Mouse (Mus musculus) liver, adult 2 months (tissue): ENCODE results near the gene Prima1. TPM values are rescaled to one million over a fixed set of nuclear protein-coding genes. Genes with fewer than 3 reads are reported as not detected.
A peak's percentile ranks its signal among the peaks of the same experiment; 100 is the strongest.

ENCODE experiments used
- DNase-seq: peaks from one replicate; pipeline ENCODE4 v3.0.0-alpha.2; 2011; ENCODE audit warnings: low read depth, low spot score; ENCODE audit errors: extremely low read depth
- H3K27ac ChIP-seq: fragments of 200-500 bp; replicated peaks from 2 replicates; pipeline ENCODE4 v1.5.1; 2012; ENCODE audit warnings: low read depth, mild to moderate bottlenecking, control low read depth, inconsistent platforms, low read length; ENCODE audit not compliant: insufficient read depth
- H3K27me3 ChIP-seq: fragments of 200-500 bp; 2 replicates; pipeline ENCODE4 v1.6.1; 2012; ENCODE audit warnings: mild to moderate bottlenecking, moderate library complexity, low read length, inconsistent platforms; ENCODE audit not compliant: control insufficient read depth, insufficient read depth
- H3K36me3 ChIP-seq: fragments of 200-500 bp; 2 replicates; pipeline ENCODE4 v1.6.1; 2012; ENCODE audit warnings: low read length, inconsistent platforms; ENCODE audit not compliant: control insufficient read depth, insufficient read depth
- H3K4me1 ChIP-seq: fragments of 200-500 bp; 2 replicates; pipeline ENCODE4 v1.6.1; 2011; ENCODE audit warnings: low read length; ENCODE audit not compliant: control insufficient read depth, insufficient read depth
- H3K4me3 ChIP-seq: fragments of 200-500 bp; 2 replicates; pipeline ENCODE4 v1.5.1; 2011; ENCODE audit warnings: low read depth, mild to moderate bottlenecking, control low read depth, low read length, moderate library complexity; ENCODE audit not compliant: insufficient read depth
- H3K79me2 ChIP-seq: fragments of 200-500 bp; 2 replicates; pipeline ENCODE4 v1.6.1; 2012; ENCODE audit warnings: inconsistent platforms, mild to moderate bottlenecking, low read length, moderate library complexity; ENCODE audit not compliant: control insufficient read depth, insufficient read depth
- H3K9ac ChIP-seq: fragments of 200-500 bp; 2 replicates; pipeline ENCODE4 v1.6.1; 2012; ENCODE audit warnings: low read depth, mild to moderate bottlenecking, control low read depth, inconsistent platforms, low read length
- CTCF ChIP-seq: fragments of 200-500 bp; IDR thresholded peaks from 2 replicates; pipeline ENCODE4 v1.5.1; 2011; ENCODE audit warnings: low read depth, low read length, control low read depth
- POLR2A ChIP-seq: fragments of 200-500 bp; IDR thresholded peaks from 2 replicates; pipeline ENCODE4 v1.6.1; 2011; ENCODE audit warnings: low read length, control low read depth; ENCODE audit not compliant: insufficient read depth; ENCODE audit errors: extremely low read depth
- whole genome bisulfite sequencing: fragments of 180-500 bp; shearing (Covaris S2); methylation state at CpG from one replicate; pipeline ENCODE4 v1.1.7; 2018; 5-methylcytosine and 5-hydroxymethylcytosine counted together
- polyA plus RNA-seq: library from polyadenylated mRNA; depleted of rRNA; stranded (reverse); fragments of >200 nt; gene quantifications from 2 replicates; pipeline ENCODE4 v1.2.3, GENCODE M21; 2012
- total RNA-seq: library from RNA; depleted of rRNA; stranded (reverse); fragments of >200 nt; gene quantifications from 2 replicates; pipeline ENCODE4 v1.2.3, GENCODE M21; 2014

Prima1 gene
- total and polyA plus RNA-seq, 2 experiments = not detected

- Histone ChIP-seq H3K4me3 (no peak overlapping the region), H3K4me1 (no peaks in the 10 kb centered on the region), H3K27me3 (no peaks in the 10 kb centered on the region), H3K9ac (no peak overlapping the region), H3K36me3 (no peaks in the 10 kb centered on the region), H3K27ac (no peak overlapping the region), H3K79me2 (no peaks in the 10 kb centered on the region)
- 44% methylated on average over 7 of the region's 7 CpGs for WGBS
- no peak for TF ChIP-seq POLR2A
- TF ChIP-seq CTCF = no peak
- no peak for DNase-seq
Observed at GRCm38 (mm10) chr12:103183057-103183456, 58.9 kb downstream of the Prima1 start.

GRCm38 (mm10) chr12:103168892-103169291 lies 73.1 kb downstream of the Prima1 start:
- no peak for TF ChIP-seq CTCF
- TF ChIP-seq POLR2A = no peak
- H3K9ac ChIP-seq = no peak overlapping the region
- H3K27me3 ChIP-seq = no peaks in the 10 kb centered on the region
- H3K27ac ChIP-seq = no peak overlapping the region
- 81% methylated on average over 12 of the region's 12 CpGs for WGBS
- H3K36me3 ChIP-seq = no peaks in the 10 kb centered on the region
- H3K79me2 ChIP-seq = no peaks in the 10 kb centered on the region
- DNase-seq = no peak
- H3K4me3 ChIP-seq = no peak overlapping the region
- no peaks in the 10 kb centered on the region for H3K4me1 ChIP-seq

- H3K4me3 ChIP-seq = no peak overlapping the region
- no peaks in the 10 kb centered on the region for H3K27me3 ChIP-seq
- TF ChIP-seq CTCF (no peak), POLR2A (no peak)
- peak; percentile 11 for DNase-seq
- H3K36me3 ChIP-seq = no peaks in the 10 kb centered on the region
- WGBS = 77% methylated on average over 14 of the region's 14 CpGs
- no peak overlapping the region for H3K27ac ChIP-seq
- H3K79me2 ChIP-seq = no peaks in the 10 kb centered on the region
- no peak overlapping the region for H3K9ac ChIP-seq
- no peaks in the 10 kb centered on the region for H3K4me1 ChIP-seq
Observed at GRCm38 (mm10) chr12:103164101-103165030, 77.6 kb downstream of the Prima1 start.

GRCm38 (mm10) chr12:103163596-103163995 lies 78.4 kb downstream of the Prima1 start:
- Histone ChIP-seq H3K36me3 (no peaks in the 10 kb centered on the region), H3K27me3 (no peaks in the 10 kb centered on the region), H3K4me1 (no peaks in the 10 kb centered on the region), H3K27ac (no peak overlapping the region), H3K9ac (no peak overlapping the region), H3K4me3 (no peak overlapping the region), H3K79me2 (no peaks in the 10 kb centered on the region)
- no peak for DNase-seq
- TF ChIP-seq CTCF (no peak), POLR2A (no peak)
- WGBS = 82% methylated on average over 10 of the region's 10 CpGs

GRCm38 (mm10) chr12:103160721-103161120 lies 81.2 kb downstream of the Prima1 start:
- no peaks in the 10 kb centered on the region for H3K36me3 ChIP-seq
- no peaks in the 10 kb centered on the region for H3K27me3 ChIP-seq
- H3K9ac ChIP-seq = no peak overlapping the region
- H3K27ac ChIP-seq = no peak overlapping the region
- no peak for DNase-seq
- no peak for TF ChIP-seq CTCF
- no peak for TF ChIP-seq POLR2A
- no peaks in the 10 kb centered on the region for H3K4me1 ChIP-seq
- no peak overlapping the region for H3K4me3 ChIP-seq
- 77% methylated on average over 4 of the region's 4 CpGs for whole genome bisulfite sequencing
- no peaks in the 10 kb centered on the region for H3K79me2 ChIP-seq

- 79% methylated on average over 8 of the region's 8 CpGs for WGBS
- no peak overlapping the region for H3K27ac ChIP-seq
- no peak overlapping the region for H3K4me3 ChIP-seq
- no peaks in the 10 kb centered on the region for H3K36me3 ChIP-seq
- no peak for TF ChIP-seq POLR2A
- TF ChIP-seq CTCF = no peak
- H3K4me1 ChIP-seq = no peaks in the 10 kb centered on the region
- no peak for DNase-seq
- H3K9ac ChIP-seq = no peak overlapping the region
- H3K27me3 ChIP-seq = no peaks in the 10 kb centered on the region
- H3K79me2 ChIP-seq = no peaks in the 10 kb centered on the region
Observed at GRCm38 (mm10) chr12:103159016-103159415, 82.9 kb downstream of the Prima1 start.
